Mouse (Mus musculus): ENCODE data around the gene Gm14139.
"Not testable (repeated sequence)": the region's sequence is repeated elsewhere in the genome, so short reads cannot be mapped to it uniquely, and the experiment has no call there.

- TF ChIP-seq POLR2A (IDR thresholded peaks at IDR 0.05; ENCODE audit: low read depth, low read length); CTCF (IDR thresholded peaks at IDR 0.05; ENCODE audit: extremely low read depth, insufficient read length, insufficient replicate concordance, low read depth, low read length): not testable (repeated sequence)
Observed at GRCm38 (mm10) chr2:150132002-150132401, 49.6 kb upstream of the Gm14139 start.

Measured in small intestine, adult 2 months (tissue).